Mouse (Mus musculus): ENCODE data around the gene Rnh1. TPM values are rescaled to one million over a fixed set of nuclear protein-coding genes. Genes with fewer than 3 reads are reported as not detected.

Gene Rnh1
- polyA plus RNA-seq, 1 experiment from 2014 or later: 123 TPM

DNA sequence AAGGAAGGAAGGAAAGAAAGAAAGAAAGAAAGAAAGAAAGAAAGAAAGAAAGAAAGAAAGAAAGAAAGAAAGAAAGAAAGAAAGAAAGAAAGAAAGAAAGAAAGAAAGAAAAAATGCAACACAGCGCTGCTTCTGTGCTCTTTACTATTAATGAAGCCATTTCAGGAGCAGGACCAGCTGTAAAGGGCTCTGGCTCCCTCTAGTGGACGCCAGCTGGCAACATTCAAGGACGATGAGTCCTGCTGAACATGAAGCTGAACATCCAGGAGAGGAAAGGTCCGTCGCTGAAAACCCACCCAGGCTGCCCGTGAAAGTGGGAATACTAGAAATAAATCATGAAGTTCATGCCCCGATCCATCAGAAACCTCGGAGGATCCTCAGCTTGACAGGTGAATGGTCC is 3.5 kb upstream of the Rnh1 start:
- ATAC-seq: no peak
- H3K27me3 ChIP-seq (replicated peaks): no peaks in the 10 kb centered on the region
- H3K4me1 ChIP-seq (replicated peaks): peaks cover 7% of the 10 kb centered on the region; the same call in 1 of the 2 replicates
- H3K36me3 ChIP-seq: no peaks in the 10 kb centered on the region
- no peaks in the 10 kb centered on the region for H3K9me3 ChIP-seq
- H3K4me2 ChIP-seq (replicated peaks): peak overlapping the region; percentile 26; the same call in 1 of the 2 replicates
- 1% methylated on average over 8 of the region's 8 CpGs for WGBS
- no peak overlapping the region for H3K9ac ChIP-seq
- H3K27ac ChIP-seq: no peak overlapping the region
- no peak overlapping the region for H3K4me3 ChIP-seq (replicated peaks)

- no peak for ATAC-seq
- Histone ChIP-seq H3K36me3 (no peaks in the 10 kb centered on the region), H3K4me1 (replicated peaks) (peaks cover 7% of the 10 kb centered on the region; the same call in 1 of the 2 replicates), H3K4me3 (replicated peaks) (no peak overlapping the region), H3K9me3 (no peaks in the 10 kb centered on the region), H3K9ac (no peak overlapping the region), H3K4me2 (replicated peaks) (no peak overlapping the region), H3K27me3 (replicated peaks) (no peaks in the 10 kb centered on the region), H3K27ac (no peak overlapping the region)
- 88% methylated on average over 4 of the region's 4 CpGs for WGBS
Observed at GRCm38 (mm10) chr7:141175068-141175467, 2.4 kb upstream of the Rnh1 start.

DNA sequence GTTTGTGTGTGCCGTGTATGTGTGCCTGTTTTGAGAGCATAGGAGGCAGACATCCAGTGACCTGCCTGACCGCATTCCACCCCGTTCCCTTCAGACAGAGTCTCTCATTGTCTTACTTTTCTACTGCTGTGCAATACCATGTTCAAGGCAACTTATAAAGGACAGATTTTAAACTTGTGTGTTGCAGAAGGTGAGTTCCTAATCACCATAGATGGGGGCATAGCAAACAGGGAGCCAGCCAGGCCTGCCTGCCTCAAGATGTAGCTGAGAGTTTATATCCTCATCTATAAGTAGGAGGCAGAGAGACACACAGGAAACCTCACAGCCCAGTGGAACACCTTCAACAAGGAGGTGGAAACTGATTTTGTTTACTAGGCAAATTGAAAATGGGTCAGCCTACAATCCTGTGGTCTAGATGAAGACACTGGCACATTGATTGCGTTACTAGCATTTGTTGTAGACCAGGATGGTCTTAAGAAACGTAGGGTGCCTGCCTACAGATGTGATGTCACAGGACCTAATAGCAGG is 730 bp upstream of the Rnh1 start:
- H3K9ac ChIP-seq: peak overlapping the region; percentile 54; the same call in 1 of the 2 replicates

DNA sequence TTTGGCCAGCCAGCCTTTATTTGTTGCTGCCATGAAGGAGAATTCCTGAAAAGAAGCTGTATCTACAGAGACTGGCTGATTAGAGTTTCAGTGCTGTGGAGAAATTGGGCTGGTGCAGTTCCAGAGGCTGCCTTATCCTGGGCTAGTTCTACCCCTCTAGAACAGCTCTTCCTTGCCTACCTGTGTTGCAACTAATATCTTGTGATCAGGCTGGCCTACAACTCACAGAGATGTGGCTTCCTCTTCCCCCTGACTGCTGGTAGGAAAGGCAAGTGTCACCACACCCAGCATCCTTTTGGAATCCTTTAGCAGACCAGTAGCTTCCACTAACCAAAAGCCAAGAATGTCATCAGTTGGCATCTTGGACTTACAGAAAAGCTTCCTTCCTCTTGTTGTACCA is 2.8 kb downstream of the Rnh1 start:
- no peak overlapping the region for H3K9ac ChIP-seq
- 0 out of 2 replicates have a peak overlapping the region, but pooled peaks have one; percentile 44 for H3K27ac ChIP-seq
- no peak overlapping the region for H3K4me2 ChIP-seq (replicated peaks)
- no peaks in the 10 kb centered on the region for H3K36me3 ChIP-seq
- no peak overlapping the region for H3K4me3 ChIP-seq (replicated peaks)
- no peak for ATAC-seq
- H3K27me3 ChIP-seq (replicated peaks): no peaks in the 10 kb centered on the region
- peaks cover 23% of the 10 kb centered on the region for H3K4me1 ChIP-seq (replicated peaks)
- no peaks in the 10 kb centered on the region for H3K9me3 ChIP-seq

More for the DNA sequence above, 730 bp upstream of the Rnh1 start:
- H3K4me1 ChIP-seq (replicated peaks): peaks cover 15% of the 10 kb centered on the region
- ATAC-seq: no peak
- WGBS: 69% methylated on average over 5 of the region's 5 CpGs
- no peaks in the 10 kb centered on the region for H3K9me3 ChIP-seq
- peak overlapping the region; percentile 67 for H3K4me2 ChIP-seq (replicated peaks)
- H3K36me3 ChIP-seq: no peaks in the 10 kb centered on the region
- H3K27ac ChIP-seq: peak overlapping the region; percentile 90
- peak overlapping the region; percentile 54 for H3K4me3 ChIP-seq (replicated peaks)
- H3K27me3 ChIP-seq (replicated peaks): no peaks in the 10 kb centered on the region

- H3K36me3 ChIP-seq: peaks cover 2% of the 10 kb centered on the region; the same call in 1 of the 2 replicates
- no peak overlapping the region for H3K9ac ChIP-seq
- no peak for ATAC-seq
- 44% methylated on average over 1 of the region's 1 CpGs for WGBS
- peak overlapping the region; percentile 44 for H3K27ac ChIP-seq
- no peak overlapping the region for H3K4me3 ChIP-seq (replicated peaks)
- peaks cover 23% of the 10 kb centered on the region for H3K4me1 ChIP-seq (replicated peaks)
- H3K27me3 ChIP-seq (replicated peaks): no peaks in the 10 kb centered on the region
- peak overlapping the region; percentile 73 for H3K4me2 ChIP-seq (replicated peaks)
- H3K9me3 ChIP-seq: no peaks in the 10 kb centered on the region
Observed at GRCm38 (mm10) chr7:141169300-141169699, 3.4 kb downstream of the Rnh1 start.

GRCm38 (mm10) chr7:141168518-141168953 is 4.1 kb downstream of the Rnh1 start:
- H3K27ac ChIP-seq: peak overlapping the region; percentile 64
- under 1% methylated on average over 22 of the region's 22 CpGs for WGBS
- peaks cover 23% of the 10 kb centered on the region for H3K4me1 ChIP-seq (replicated peaks)
- H3K27me3 ChIP-seq (replicated peaks): no peaks in the 10 kb centered on the region
- ATAC-seq: peak; percentile 72
- peaks cover 9% of the 10 kb centered on the region for H3K36me3 ChIP-seq
- peak overlapping the region; percentile 73 for H3K4me2 ChIP-seq (replicated peaks)
- no peaks in the 10 kb centered on the region for H3K9me3 ChIP-seq
- peak overlapping the region; percentile 59 for H3K9ac ChIP-seq
- peak overlapping the region; percentile 46 for H3K4me3 ChIP-seq (replicated peaks)

DNA sequence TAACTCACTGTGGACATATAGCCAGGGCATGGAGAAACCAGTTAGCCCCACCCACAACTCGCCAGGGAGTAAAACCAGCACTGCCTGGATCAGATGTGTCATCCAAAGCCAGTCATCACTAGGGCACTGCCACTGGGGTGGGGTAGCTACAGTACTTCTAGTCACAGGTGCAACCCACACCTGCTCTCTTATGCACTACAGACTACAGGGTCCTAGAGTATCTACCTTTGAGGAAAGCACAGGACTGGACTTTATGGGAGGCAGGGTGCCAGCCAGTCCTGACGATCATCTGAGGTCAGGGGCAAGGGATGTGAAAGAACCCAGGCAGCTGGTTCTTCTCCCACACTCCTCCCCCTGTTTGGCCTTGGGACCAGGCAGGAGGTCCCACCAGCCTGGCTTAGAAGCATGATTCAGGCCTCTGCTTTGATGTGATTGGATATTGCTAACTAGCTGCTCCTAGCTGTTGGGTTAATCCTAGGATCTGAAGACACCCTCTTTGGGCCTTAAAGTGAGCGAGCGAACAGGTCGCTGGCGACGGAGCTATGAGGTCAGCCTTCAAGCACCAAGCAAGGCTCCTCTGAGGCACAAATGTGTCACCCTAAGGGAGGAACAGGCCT is 4.6 kb downstream of the Rnh1 start:
- peak overlapping the region; percentile 64 for H3K27ac ChIP-seq
- H3K4me1 ChIP-seq (replicated peaks): peaks cover 18% of the 10 kb centered on the region
- WGBS: 14% methylated on average over 7 of the region's 7 CpGs
- H3K4me2 ChIP-seq (replicated peaks): peak overlapping the region; percentile 73
- no peaks in the 10 kb centered on the region for H3K27me3 ChIP-seq (replicated peaks)
- peaks cover 15% of the 10 kb centered on the region for H3K36me3 ChIP-seq
- peak overlapping the region; percentile 46 for H3K4me3 ChIP-seq (replicated peaks)
- H3K9me3 ChIP-seq: no peaks in the 10 kb centered on the region
- H3K9ac ChIP-seq: peak overlapping the region; percentile 59
- peak; percentile 26 for ATAC-seq

DNA sequence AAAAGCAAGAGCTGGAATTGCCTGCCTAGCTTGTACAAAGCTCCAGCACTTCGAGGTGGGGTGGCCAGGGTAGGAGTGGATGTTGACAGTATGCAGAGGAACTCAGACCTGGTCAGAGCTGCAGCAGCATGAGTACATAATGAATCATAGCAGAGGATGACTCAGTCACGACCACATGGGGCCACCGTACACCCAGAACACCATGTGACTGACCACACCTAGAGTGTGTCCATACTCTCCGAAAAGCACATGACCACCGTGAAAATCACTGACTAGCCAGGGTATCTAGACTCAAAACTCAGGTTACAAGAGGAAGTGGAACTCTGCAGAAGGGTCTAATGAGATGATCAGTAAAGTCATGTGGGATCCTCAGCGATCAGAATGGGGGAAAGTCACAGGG is 7.8 kb downstream of the Rnh1 start:
- no peaks in the 10 kb centered on the region for H3K27me3 ChIP-seq (replicated peaks)
- peaks cover 38% of the 10 kb centered on the region for H3K36me3 ChIP-seq
- 61% methylated on average over 6 of the region's 6 CpGs for WGBS
- H3K4me2 ChIP-seq (replicated peaks): 0 out of 2 replicates have a peak overlapping the region, but pooled peaks have one; percentile 17
- H3K4me3 ChIP-seq (replicated peaks): no peak overlapping the region
- H3K4me1 ChIP-seq (replicated peaks): peaks cover 18% of the 10 kb centered on the region
- 0 out of 2 replicates have a peak overlapping the region, but pooled peaks have one; percentile 5 for H3K27ac ChIP-seq
- no peaks in the 10 kb centered on the region for H3K9me3 ChIP-seq
- no peak overlapping the region for H3K9ac ChIP-seq
- peak; percentile 67 for ATAC-seq

DNA sequence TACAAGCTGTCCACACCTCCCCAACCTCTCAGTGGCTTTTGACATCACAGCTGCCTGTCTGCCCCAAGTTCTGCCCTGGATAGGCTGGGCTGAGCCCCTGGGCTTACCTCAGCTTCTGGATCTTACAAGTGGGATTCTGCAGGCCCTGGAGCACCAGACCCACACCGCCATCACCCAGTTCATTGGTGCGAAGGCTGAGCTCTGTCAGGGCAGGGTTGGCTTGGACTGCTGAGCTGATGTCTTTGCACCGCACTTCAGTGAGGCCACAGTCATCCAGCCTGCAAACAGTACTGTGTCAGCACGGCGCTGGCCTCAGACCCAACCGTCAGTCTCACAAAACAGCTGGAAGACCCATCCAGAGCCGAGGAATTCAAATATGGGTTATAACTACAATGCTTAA is 8.3 kb downstream of the Rnh1 start:
- Histone ChIP-seq H3K36me3 (peaks cover 38% of the 10 kb centered on the region), H3K9me3 (no peaks in the 10 kb centered on the region), H3K4me2 (replicated peaks) (no peak overlapping the region), H3K4me1 (replicated peaks) (peaks cover 17% of the 10 kb centered on the region), H3K9ac (no peak overlapping the region), H3K27ac (0 out of 2 replicates have a peak overlapping the region, but pooled peaks have one; percentile 5), H3K4me3 (replicated peaks) (no peak overlapping the region), H3K27me3 (replicated peaks) (no peaks in the 10 kb centered on the region)
- no peak for ATAC-seq
- WGBS: 90% methylated on average over 7 of the region's 7 CpGs

DNA sequence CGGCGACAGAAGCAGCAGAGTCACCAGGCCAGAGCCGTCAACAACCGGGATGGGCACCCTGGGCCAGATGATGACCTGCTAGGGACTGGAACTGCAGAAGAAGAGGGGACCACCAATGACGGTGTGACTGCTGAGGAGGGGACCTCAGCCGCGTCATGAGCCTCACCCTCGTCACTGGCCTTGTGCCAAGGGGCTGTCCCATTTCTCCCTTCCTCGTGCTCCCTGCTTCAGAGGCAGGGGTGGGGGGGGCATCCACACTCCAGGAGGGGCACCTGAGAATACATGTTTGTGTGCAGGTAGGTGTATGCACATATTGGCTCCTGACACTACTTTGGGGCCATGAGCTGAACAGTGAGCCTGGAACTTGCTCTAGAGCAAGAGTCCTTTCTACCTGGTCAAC is 17.3 kb downstream of the Rnh1 start:
- no peak overlapping the region for H3K27ac ChIP-seq
- no peaks in the 10 kb centered on the region for H3K4me1 ChIP-seq (replicated peaks)
- H3K9ac ChIP-seq: no peak overlapping the region
- H3K27me3 ChIP-seq (replicated peaks): no peaks in the 10 kb centered on the region
- H3K4me2 ChIP-seq (replicated peaks): no peak overlapping the region
- peaks cover 27% of the 10 kb centered on the region for H3K36me3 ChIP-seq
- no peaks in the 10 kb centered on the region for H3K9me3 ChIP-seq
- WGBS: 72% methylated on average over 9 of the region's 9 CpGs
- H3K4me3 ChIP-seq (replicated peaks): no peak overlapping the region
- no peak for ATAC-seq

- no peak overlapping the region for H3K27ac ChIP-seq
- no peak overlapping the region for H3K4me2 ChIP-seq (replicated peaks)
- no peaks in the 10 kb centered on the region for H3K4me1 ChIP-seq (replicated peaks)
- H3K36me3 ChIP-seq: no peaks in the 10 kb centered on the region; the same call in 1 of the 2 replicates
- H3K4me3 ChIP-seq (replicated peaks): no peak overlapping the region
- no peak for ATAC-seq
- no peaks in the 10 kb centered on the region for H3K9me3 ChIP-seq
- no peak overlapping the region for H3K9ac ChIP-seq
- no peaks in the 10 kb centered on the region for H3K27me3 ChIP-seq (replicated peaks)
- WGBS: 60% methylated on average over 4 of the region's 4 CpGs
Observed at GRCm38 (mm10) chr7:141148639-141149038, 24.0 kb downstream of the Rnh1 start.

DNA sequence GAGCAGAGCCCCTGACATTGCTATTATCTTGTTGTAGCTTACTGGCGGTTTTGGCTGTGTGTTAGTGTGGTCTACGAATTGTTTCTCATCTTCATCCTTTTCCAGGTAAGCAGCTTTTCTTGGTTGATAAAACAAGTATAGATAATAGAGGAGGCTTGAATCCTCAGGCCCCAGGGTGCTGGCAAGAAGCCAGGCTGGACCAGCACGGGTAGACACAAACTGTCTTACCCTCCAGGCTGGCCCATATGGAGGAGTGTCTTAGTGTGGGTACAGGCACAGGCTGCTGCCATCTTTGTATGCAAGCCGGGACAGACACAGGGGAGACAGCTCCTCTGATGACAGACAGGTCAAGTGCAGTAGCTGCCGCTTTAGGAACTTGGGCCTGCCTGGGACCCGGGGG is 25.6 kb downstream of the Rnh1 start:
- no peak overlapping the region for H3K4me2 ChIP-seq (replicated peaks)
- no peaks in the 10 kb centered on the region; the same call in none of the 2 replicates for H3K36me3 ChIP-seq
- no peak overlapping the region for H3K4me3 ChIP-seq (replicated peaks)
- no peaks in the 10 kb centered on the region for H3K9me3 ChIP-seq
- 82% methylated on average over 6 of the region's 6 CpGs for WGBS
- no peak overlapping the region for H3K27ac ChIP-seq
- no peak overlapping the region for H3K9ac ChIP-seq
- no peaks in the 10 kb centered on the region for H3K4me1 ChIP-seq (replicated peaks)
- ATAC-seq: no peak
- no peaks in the 10 kb centered on the region for H3K27me3 ChIP-seq (replicated peaks)

Measured in intestine, embryonic 15.5 days (tissue).